Comparison of ENCODE assay signal across 10 mouse cellular contexts in the genomic region with DNA sequence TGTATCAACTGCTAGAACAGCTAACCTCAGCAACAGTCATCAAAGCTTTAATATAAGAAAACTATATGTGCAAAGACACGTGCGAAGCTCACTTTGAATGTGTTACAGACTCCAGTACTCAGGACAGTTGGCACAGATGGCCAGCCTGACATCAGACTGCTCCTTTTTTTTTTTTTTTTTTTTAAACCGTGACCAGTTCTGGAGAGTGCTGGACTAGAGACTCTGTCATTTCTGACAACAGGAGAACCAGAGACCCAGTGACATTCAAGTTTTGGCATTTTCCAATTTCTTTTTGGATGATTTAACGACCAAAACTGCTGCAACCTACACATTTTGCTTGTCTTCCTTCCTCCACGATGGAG.
DNase-seq lines count a peak whose midpoint lies in the region; ATAC-seq lines count a peak whose summit lies in the region.
"Had no signal": no experiment of that assay in that cellular context is flagged by ENCODE, and none has a peak within 500 bp of the region (broad histone marks: within the 10 kb centered on the region; RNA-seq: fewer than 3 reads in every experiment).

No protein-coding gene starts in this region.

- H3K4me3 ChIP-seq in kidney, embryonic 14.5 days (ENCODE audit: low read length), result no peak overlapping the region
- H3K4me3 ChIP-seq in embryonic facial prominence, embryonic 14.5 days (ENCODE audit: low read depth, low read length), result no peak overlapping the region
- H3K4me3 ChIP-seq: gastrocnemius, adult 2 months; neural tube, embryonic 12.5 days had no signal

- WGBS in kidney, embryonic 14.5 days, result 45% methylated on average over 5 of the region's 5 CpGs
- 39% methylated on average over 5 of the region's 5 CpGs for WGBS in embryonic facial prominence, embryonic 14.5 days

- H3K36me3 ChIP-seq in kidney, embryonic 14.5 days (ENCODE audit: control insufficient read depth, insufficient read depth, low read length), result no peaks in the 10 kb centered on the region
- no peaks in the 10 kb centered on the region for H3K36me3 ChIP-seq in embryonic facial prominence, embryonic 14.5 days (ENCODE audit: control insufficient read depth, insufficient read depth, low read length)
- H3K36me3 ChIP-seq: neural tube, embryonic 12.5 days had no signal

- H3K27me3 ChIP-seq in kidney, embryonic 14.5 days (ENCODE audit: control insufficient read depth, insufficient read depth, low read length), result no peaks in the 10 kb centered on the region
- H3K27me3 ChIP-seq in embryonic facial prominence, embryonic 14.5 days (replicated peaks; ENCODE audit: control insufficient read depth, insufficient read depth, low read length), result no peaks in the 10 kb centered on the region
- H3K27me3 ChIP-seq: neural tube, embryonic 12.5 days had no signal

- peak overlapping the region; percentile 59; the same call in 1 of the 2 replicates for H3K27ac ChIP-seq in kidney, embryonic 14.5 days (ENCODE audit: low read depth, low read length)
- peak overlapping the region; percentile 78 for H3K27ac ChIP-seq in embryonic facial prominence, embryonic 14.5 days (replicated peaks; ENCODE audit: low read depth, low read length)
- H3K27ac ChIP-seq: gastrocnemius, adult 2 months; neural tube, embryonic 12.5 days had no signal

- ATAC-seq in kidney, embryonic 14.5 days (ENCODE audit: low FRiP score, low TSS enrichment), result peak; percentile 41; the same call in 1 of the 2 replicates
- peak; percentile 19 for ATAC-seq in embryonic facial prominence, embryonic 14.5 days (ENCODE audit: low read depth)
- no peak for ATAC-seq in megakaryocyte, adult 5-6 weeks (ENCODE audit: poor library complexity, severe bottlenecking)
- ATAC-seq in megakaryocyte progenitor cell, adult 5-6 weeks (replicated peaks; ENCODE audit: poor library complexity), result no peak

- no peaks in the 10 kb centered on the region for H3K9me3 ChIP-seq in kidney, embryonic 14.5 days (ENCODE audit: control insufficient read depth, low read length)
- no peaks in the 10 kb centered on the region for H3K9me3 ChIP-seq in embryonic facial prominence, embryonic 14.5 days (ENCODE audit: control insufficient read depth, low read length)
- H3K9me3 ChIP-seq: neural tube, embryonic 12.5 days had no signal

- 0 out of 2 replicates have a peak, but pooled peaks cover 4% of the 10 kb centered on the region for H3K4me1 ChIP-seq in kidney, embryonic 14.5 days (ENCODE audit: control insufficient read depth, insufficient read depth, low read length)
- peaks cover 14% of the 10 kb centered on the region for H3K4me1 ChIP-seq in embryonic facial prominence, embryonic 14.5 days (ENCODE audit: control insufficient read depth, insufficient read depth, low read length)
- H3K4me1 ChIP-seq: neural tube, embryonic 12.5 days had no signal

- DNase-seq in kidney, postnatal 14 days, result no peak
- peak; percentile 3 for DNase-seq in thymus, postnatal 0 days (ENCODE audit: low spot score)
- DNase-seq in thymus, postnatal 36 days, result no peak
- DNase-seq in embryonic facial prominence, embryonic 14.5 days (ENCODE audit: low spot score), result no peak
- DNase-seq: gastrocnemius, adult 2 months; lung, adult 2 months had no signal

- no peak overlapping the region for H3K4me2 ChIP-seq in kidney, embryonic 14.5 days (replicated peaks; ENCODE audit: low read depth, low read length)
- H3K4me2 ChIP-seq in embryonic facial prominence, embryonic 14.5 days (ENCODE audit: low read depth, low read length), result peak overlapping the region; percentile 4; the same call in 1 of the 2 replicates
- H3K4me2 ChIP-seq: neural tube, embryonic 12.5 days had no signal

- no peak overlapping the region for H3K9ac ChIP-seq in kidney, embryonic 14.5 days (ENCODE audit: low read depth, low read length)
- no peak overlapping the region for H3K9ac ChIP-seq in embryonic facial prominence, embryonic 14.5 days (ENCODE audit: low read depth, low read length)
- H3K9ac ChIP-seq: neural tube, embryonic 12.5 days had no signal

Comparison
In these comparisons a context has a peak if more than half of its experiments do, and no peak if none do; other contexts are left out.
1. ATAC-seq: peak in kidney, embryonic 14.5 days (single experiment) and embryonic facial prominence, embryonic 14.5 days (single experiment); none in megakaryocyte, adult 5-6 weeks (single experiment) and megakaryocyte progenitor cell, adult 5-6 weeks (single experiment).